Mouse (Mus musculus): Measurements from ENCODE around the gene Dmxl2. TPM values are rescaled to one million over a fixed set of nuclear protein-coding genes. Genes with fewer than 3 reads are reported as not detected.

The Dmxl2 gene
- 0.25 TPM for polyA plus RNA-seq (2012; fragmentation: generic; extraction: Trizol)
- long read RNA-seq, experiment 1 = 0 reads
- long read RNA-seq, experiment 2, partial matches to known transcripts = 7 of 8 reads
- long read RNA-seq, experiment 2, other reads (novel, unspliced or antisense) = 1 of 8 reads

DNA sequence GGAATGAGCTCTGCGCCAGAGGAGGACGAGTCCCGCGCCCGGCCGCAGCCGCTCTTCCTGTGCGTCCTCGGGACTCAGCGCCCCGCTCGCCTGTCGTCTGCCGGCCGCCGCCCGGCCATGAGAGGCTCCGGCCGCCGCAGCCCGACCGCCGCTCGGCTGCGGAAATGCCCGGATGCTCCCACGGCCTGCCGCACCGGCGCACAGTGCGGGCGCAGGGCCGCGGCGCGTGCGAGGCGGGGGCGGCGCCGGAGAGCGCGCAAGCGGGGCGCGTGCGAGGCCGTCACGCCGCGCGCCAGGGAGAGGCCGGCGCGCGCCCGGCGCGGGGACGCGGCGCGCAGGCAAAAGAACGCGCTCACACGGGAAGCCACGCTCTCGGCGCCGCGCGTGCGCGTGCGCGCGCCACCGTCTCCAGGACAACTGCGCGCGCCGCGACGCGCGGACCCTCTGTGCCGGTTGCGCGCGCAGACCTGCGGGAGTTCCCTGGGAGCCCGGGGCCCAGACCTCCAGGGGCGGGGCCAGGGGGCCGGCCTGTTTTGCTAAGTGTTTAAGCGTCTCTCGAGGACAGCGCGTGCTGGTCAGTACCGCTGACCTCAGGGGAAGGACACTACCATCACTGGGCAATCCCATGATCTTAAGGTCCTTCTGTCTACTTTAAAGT, at the start of gene Dmxl2:
Gene Dmxl2 (minus strand): TSS at position 174 of the 658 bp plus-strand sequence.
- peaks cover 33% of the 10 kb centered on the region for H3K27me3 ChIP-seq (ENCODE audit: control insufficient read depth, insufficient read depth, insufficient read length)
- no peaks in the 10 kb centered on the region for H3K79me2 ChIP-seq (ENCODE audit: control insufficient read depth, insufficient read depth)
- H3K4me3 ChIP-seq (ENCODE audit: insufficient read depth, poor library complexity, severe bottlenecking) = peak within 1 kb of the TSS; percentile 29
- no peaks in the 10 kb centered on the region for H3K79me3 ChIP-seq (ENCODE audit: low read depth)
- peak within 1 kb of the TSS; percentile 82 for H3ac ChIP-seq (ENCODE audit: control insufficient read depth, insufficient read length, low read depth)
- H3K36me3 ChIP-seq (ENCODE audit: control insufficient read depth, insufficient read depth) = no peaks in the 10 kb centered on the region
- no peak for TF ChIP-seq CTCF (IDR thresholded peaks at IDR 0.05; ENCODE audit: control insufficient read depth, insufficient read depth, insufficient read length)
- no peak for TF ChIP-seq MAX (IDR thresholded peaks at IDR 0.05)
- TF ChIP-seq USF1 (IDR thresholded peaks at IDR 0.05; ENCODE audit: low read depth) = no peak
- TF ChIP-seq CEBPB (IDR thresholded peaks at IDR 0.05; ENCODE audit: low read depth) = no peak
- no peak for TF ChIP-seq MYOD1 (IDR thresholded peaks at IDR 0.05; ENCODE audit: control insufficient read depth, insufficient read length, low read depth)
- no peak for TF ChIP-seq FOSL1 (IDR thresholded peaks at IDR 0.05; ENCODE audit: insufficient read depth, low read length, poor library complexity, severe bottlenecking)
- TF ChIP-seq MYOG (IDR thresholded peaks at IDR 0.05; ENCODE audit: control insufficient read depth, extremely low read depth, insufficient read length) = no peak

GRCm38 (mm10) chr9:54549433-54549832, 48.0 kb upstream of the Dmxl2 start:
- TF ChIP-seq USF1 (IDR thresholded peaks at IDR 0.05; ENCODE audit: low read depth) (no peak), MAX (IDR thresholded peaks at IDR 0.05) (no peak), FOSL1 (IDR thresholded peaks at IDR 0.05; ENCODE audit: insufficient read depth, low read length, poor library complexity, severe bottlenecking) (no peak), MYOD1 (IDR thresholded peaks at IDR 0.05; ENCODE audit: control insufficient read depth, insufficient read length, low read depth) (no peak), MYOG (IDR thresholded peaks at IDR 0.05; ENCODE audit: control insufficient read depth, extremely low read depth, insufficient read length) (no peak), CEBPB (IDR thresholded peaks at IDR 0.05; ENCODE audit: low read depth) (no peak), CTCF (IDR thresholded peaks at IDR 0.05; ENCODE audit: control insufficient read depth, insufficient read depth, insufficient read length) (no peak)
- no peaks in the 10 kb centered on the region for H3K27me3 ChIP-seq (ENCODE audit: control insufficient read depth, insufficient read depth, insufficient read length)
- no peaks in the 10 kb centered on the region for H3K79me3 ChIP-seq (ENCODE audit: low read depth)
- H3K4me3 ChIP-seq (ENCODE audit: insufficient read depth, poor library complexity, severe bottlenecking) = no peak overlapping the region
- H3K36me3 ChIP-seq (ENCODE audit: control insufficient read depth, insufficient read depth) = no peaks in the 10 kb centered on the region
- H3K79me2 ChIP-seq (ENCODE audit: control insufficient read depth, insufficient read depth) = no peaks in the 10 kb centered on the region
- H3ac ChIP-seq (ENCODE audit: control insufficient read depth, insufficient read length, low read depth) = no peak overlapping the region

- H3K79me3 ChIP-seq (ENCODE audit: low read depth) = no peaks in the 10 kb centered on the region
- no peak overlapping the region for H3K4me3 ChIP-seq (ENCODE audit: insufficient read depth, poor library complexity, severe bottlenecking)
- no peak for TF ChIP-seq CEBPB (IDR thresholded peaks at IDR 0.05; ENCODE audit: low read depth)
- TF ChIP-seq MYOG (IDR thresholded peaks at IDR 0.05; ENCODE audit: control insufficient read depth, extremely low read depth, insufficient read length) = no peak
- TF ChIP-seq USF1 (IDR thresholded peaks at IDR 0.05; ENCODE audit: low read depth) = no peak
- H3K27me3 ChIP-seq (ENCODE audit: control insufficient read depth, insufficient read depth, insufficient read length) = peaks cover 10% of the 10 kb centered on the region
- H3K79me2 ChIP-seq (ENCODE audit: control insufficient read depth, insufficient read depth) = no peaks in the 10 kb centered on the region
- H3K36me3 ChIP-seq (ENCODE audit: control insufficient read depth, insufficient read depth) = no peaks in the 10 kb centered on the region
- H3ac ChIP-seq (ENCODE audit: control insufficient read depth, insufficient read length, low read depth) = no peak overlapping the region
Measured at GRCm38 (mm10) chr9:54547536-54547935, 46.1 kb upstream of the Dmxl2 start.

DNA sequence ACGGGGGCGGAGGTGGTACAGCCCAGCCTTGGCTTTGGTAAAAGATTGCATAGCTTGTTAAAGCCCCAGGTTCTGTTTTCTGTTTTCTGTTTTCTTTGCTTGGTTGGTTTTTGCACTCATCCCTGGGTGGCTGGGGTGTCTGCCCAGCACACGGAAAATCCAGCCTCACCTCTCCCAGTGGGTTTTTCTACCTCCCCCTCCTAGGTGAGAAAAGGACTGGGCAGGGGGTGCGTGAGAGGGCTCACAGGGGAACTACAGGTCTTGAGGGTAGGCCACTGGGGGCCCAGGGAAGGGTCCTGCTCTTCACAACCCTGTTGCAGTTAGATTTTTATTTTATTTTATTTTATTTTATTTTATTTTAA, 43.5 kb upstream of the Dmxl2 start:
- Histone ChIP-seq H3K4me3 (ENCODE audit: insufficient read depth, poor library complexity, severe bottlenecking) (no peak overlapping the region), H3K36me3 (ENCODE audit: control insufficient read depth, insufficient read depth) (no peaks in the 10 kb centered on the region), H3K79me2 (ENCODE audit: control insufficient read depth, insufficient read depth) (no peaks in the 10 kb centered on the region), H3K27me3 (ENCODE audit: control insufficient read depth, insufficient read depth, insufficient read length) (peaks cover 13% of the 10 kb centered on the region), H3K79me3 (ENCODE audit: low read depth) (no peaks in the 10 kb centered on the region), H3ac (ENCODE audit: control insufficient read depth, insufficient read length, low read depth) (no peak overlapping the region)
- TF ChIP-seq CEBPB (IDR thresholded peaks at IDR 0.05; ENCODE audit: low read depth) = no peak
- TF ChIP-seq FOSL1 (IDR thresholded peaks at IDR 0.05; ENCODE audit: insufficient read depth, low read length, poor library complexity, severe bottlenecking) = no peak
- no peak for TF ChIP-seq CTCF (IDR thresholded peaks at IDR 0.05; ENCODE audit: control insufficient read depth, insufficient read depth, insufficient read length)
- no peak for TF ChIP-seq MAX (IDR thresholded peaks at IDR 0.05)
- TF ChIP-seq MYOD1 (IDR thresholded peaks at IDR 0.05; ENCODE audit: control insufficient read depth, insufficient read length, low read depth) = no peak
- TF ChIP-seq MYOG (IDR thresholded peaks at IDR 0.05; ENCODE audit: control insufficient read depth, extremely low read depth, insufficient read length) = no peak
- TF ChIP-seq USF1 (IDR thresholded peaks at IDR 0.05; ENCODE audit: low read depth) = no peak

DNA sequence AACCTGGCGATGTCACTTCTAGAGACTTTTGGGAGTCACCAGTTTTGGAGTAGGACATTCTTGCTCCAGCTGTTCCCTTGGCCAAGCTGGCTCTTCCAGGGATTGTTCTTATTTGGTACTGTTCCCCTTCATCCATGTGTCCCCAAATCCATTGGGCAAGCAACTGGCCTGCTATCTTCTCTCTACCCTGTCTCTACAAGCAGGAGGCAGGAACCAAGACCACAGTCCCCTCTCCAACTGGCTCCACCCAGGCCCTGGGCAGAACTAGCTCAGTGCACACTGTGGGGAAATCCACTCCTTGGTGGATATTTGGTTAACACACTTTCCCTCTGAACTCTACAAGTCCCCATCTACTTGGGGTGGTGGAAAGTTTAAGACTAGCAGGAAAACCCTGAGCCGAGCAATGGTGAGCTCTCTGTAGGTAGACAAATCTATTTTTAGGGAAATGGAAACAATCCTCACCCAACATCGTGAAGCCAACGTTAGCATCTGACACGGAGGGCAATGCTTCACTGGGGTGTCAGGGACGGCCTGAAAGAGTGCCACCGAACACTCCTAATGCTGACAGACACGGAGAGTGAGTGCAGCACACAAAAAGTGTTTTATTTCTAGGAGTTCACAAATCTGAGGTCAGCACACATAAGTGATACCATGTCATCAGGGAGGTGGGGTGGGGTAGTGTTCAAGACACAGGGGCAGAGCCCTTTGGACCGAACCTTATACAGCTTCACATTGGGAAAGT, 43.0 kb upstream of the Dmxl2 start:
- Histone ChIP-seq H3K36me3 (ENCODE audit: control insufficient read depth, insufficient read depth) (no peaks in the 10 kb centered on the region), H3K4me3 (ENCODE audit: insufficient read depth, poor library complexity, severe bottlenecking) (no peak overlapping the region), H3K79me2 (ENCODE audit: control insufficient read depth, insufficient read depth) (no peaks in the 10 kb centered on the region), H3K79me3 (ENCODE audit: low read depth) (no peaks in the 10 kb centered on the region), H3ac (ENCODE audit: control insufficient read depth, insufficient read length, low read depth) (no peak overlapping the region), H3K27me3 (ENCODE audit: control insufficient read depth, insufficient read depth, insufficient read length) (peaks cover 16% of the 10 kb centered on the region)
- no peak for TF ChIP-seq MAX (IDR thresholded peaks at IDR 0.05)
- TF ChIP-seq MYOD1 (IDR thresholded peaks at IDR 0.05; ENCODE audit: control insufficient read depth, insufficient read length, low read depth) = no peak
- TF ChIP-seq CEBPB (IDR thresholded peaks at IDR 0.05; ENCODE audit: low read depth) = no peak
- TF ChIP-seq USF1 (IDR thresholded peaks at IDR 0.05; ENCODE audit: low read depth) = no peak
- TF ChIP-seq CTCF (IDR thresholded peaks at IDR 0.05; ENCODE audit: control insufficient read depth, insufficient read depth, insufficient read length) = no peak
- no peak for TF ChIP-seq MYOG (IDR thresholded peaks at IDR 0.05; ENCODE audit: control insufficient read depth, extremely low read depth, insufficient read length)
- TF ChIP-seq FOSL1 (IDR thresholded peaks at IDR 0.05; ENCODE audit: insufficient read depth, low read length, poor library complexity, severe bottlenecking) = no peak
